Mouse (Mus musculus): ENCODE data around the gene Pak7. TPM values are rescaled to one million over a fixed set of nuclear protein-coding genes. Genes with fewer than 3 reads are reported as not detected.
A peak's percentile ranks its signal among the peaks of the same experiment; 100 is the strongest.
"Not testable (repeated sequence)": the region's sequence is repeated elsewhere in the genome, so short reads cannot be mapped to it uniquely, and the experiment has no call there.

Pak7 gene
- total and polyA plus RNA-seq, 2 experiments from 2014 or later, result 21.2 to 28.7 TPM

- H3K36me3 ChIP-seq (ENCODE audit: insufficient read depth, low read length), result no peaks in the 10 kb centered on the region
- H3K4me1 ChIP-seq (ENCODE audit: insufficient read depth, low read length), result no peaks in the 10 kb centered on the region
- no peaks in the 10 kb centered on the region for H3K9me3 ChIP-seq (ENCODE audit: low read length)
- H3K27ac ChIP-seq (ENCODE audit: low read depth, low read length), result no peak overlapping the region
- DNase-seq (ENCODE audit: low spot score) (no peak), ATAC-seq (ENCODE audit: low FRiP score) (no peak)
- H3K4me2 ChIP-seq (ENCODE audit: low read depth, low read length, poor library complexity, severe bottlenecking), result no peak overlapping the region
- no peak overlapping the region for H3K4me3 ChIP-seq (ENCODE audit: low read depth, low read length)
- 74% methylated on average over 1 of the region's 1 CpGs for WGBS
- H3K27me3 ChIP-seq (ENCODE audit: insufficient read depth, low read length), result no peaks in the 10 kb centered on the region
- no peak for TF ChIP-seq CTCF (IDR thresholded peaks at IDR 0.05)
- no peak overlapping the region for H3K9ac ChIP-seq (replicated peaks; ENCODE audit: low read length, poor library complexity, severe bottlenecking)
These were observed 15.4 kb downstream of the Pak7 start for GRCm38 (mm10) chr2:136372361-136372760.

- TF ChIP-seq CTCF (IDR thresholded peaks at IDR 0.05), result no peak
- DNase-seq (ENCODE audit: low spot score) (peak; percentile 30), ATAC-seq (ENCODE audit: low FRiP score) (no peak)
- no peak overlapping the region for H3K27ac ChIP-seq (ENCODE audit: low read depth, low read length)
- no peak overlapping the region for H3K4me3 ChIP-seq (ENCODE audit: low read depth, low read length)
- H3K9me3 ChIP-seq (ENCODE audit: low read length), result no peaks in the 10 kb centered on the region
- no peak overlapping the region for H3K9ac ChIP-seq (replicated peaks; ENCODE audit: low read length, poor library complexity, severe bottlenecking)
- no peaks in the 10 kb centered on the region for H3K36me3 ChIP-seq (ENCODE audit: insufficient read depth, low read length)
- H3K27me3 ChIP-seq (ENCODE audit: insufficient read depth, low read length), result no peaks in the 10 kb centered on the region
- H3K4me2 ChIP-seq (ENCODE audit: low read depth, low read length, poor library complexity, severe bottlenecking), result no peak overlapping the region
- H3K4me1 ChIP-seq (ENCODE audit: insufficient read depth, low read length), result no peaks in the 10 kb centered on the region
- 80% methylated on average over 2 of the region's 2 CpGs for WGBS
These were observed 36.2 kb downstream of the Pak7 start for GRCm38 (mm10) chr2:136351393-136352096.

- no peak for DNase-seq (ENCODE audit: low spot score)
- Histone ChIP-seq H3K27me3 (ENCODE audit: insufficient read depth, low read length) (no peaks in the 10 kb centered on the region), H3K4me2 (ENCODE audit: low read depth, low read length, poor library complexity, severe bottlenecking) (no peak overlapping the region), H3K9ac (replicated peaks; ENCODE audit: low read length, poor library complexity, severe bottlenecking) (no peak overlapping the region), H3K4me3 (ENCODE audit: low read depth, low read length) (no peak overlapping the region), H3K4me1 (ENCODE audit: insufficient read depth, low read length) (no peaks in the 10 kb centered on the region), H3K27ac (ENCODE audit: low read depth, low read length) (no peak overlapping the region), H3K9me3 (ENCODE audit: low read length) (no peaks in the 10 kb centered on the region), H3K36me3 (ENCODE audit: insufficient read depth, low read length) (no peaks in the 10 kb centered on the region)
- no peak for ATAC-seq (ENCODE audit: low FRiP score)
- WGBS, result 66% methylated on average over 3 of the region's 3 CpGs
- no peak for TF ChIP-seq CTCF (IDR thresholded peaks at IDR 0.05)
These were observed 37.3 kb downstream of the Pak7 start for GRCm38 (mm10) chr2:136350459-136350858.

- Histone ChIP-seq H3K36me3 (ENCODE audit: insufficient read depth, low read length) (no peaks in the 10 kb centered on the region), H3K27me3 (ENCODE audit: insufficient read depth, low read length) (no peaks in the 10 kb centered on the region), H3K9me3 (ENCODE audit: low read length) (no peaks in the 10 kb centered on the region), H3K4me1 (ENCODE audit: insufficient read depth, low read length) (no peaks in the 10 kb centered on the region), H3K9ac (replicated peaks; ENCODE audit: low read length, poor library complexity, severe bottlenecking) (no peak overlapping the region), H3K4me2 (ENCODE audit: low read depth, low read length, poor library complexity, severe bottlenecking) (no peak overlapping the region), H3K4me3 (ENCODE audit: low read depth, low read length) (no peak overlapping the region), H3K27ac (ENCODE audit: low read depth, low read length) (no peak overlapping the region)
- no peak for ATAC-seq (ENCODE audit: low FRiP score)
- TF ChIP-seq CTCF (IDR thresholded peaks at IDR 0.05), result no peak
- no peak for DNase-seq (ENCODE audit: low spot score)
- 76% methylated on average over 8 of the region's 8 CpGs for WGBS
These were observed 38.0 kb downstream of the Pak7 start for GRCm38 (mm10) chr2:136349671-136350275.

- H3K9me3 ChIP-seq (ENCODE audit: low read length); H3K4me3 ChIP-seq (ENCODE audit: low read depth, low read length); H3K9ac ChIP-seq (replicated peaks; ENCODE audit: low read length, poor library complexity, severe bottlenecking); H3K27ac ChIP-seq (ENCODE audit: low read depth, low read length); H3K27me3 ChIP-seq (ENCODE audit: insufficient read depth, low read length); H3K4me2 ChIP-seq (ENCODE audit: low read depth, low read length, poor library complexity, severe bottlenecking); ATAC-seq (ENCODE audit: low FRiP score); DNase-seq (ENCODE audit: low spot score); H3K36me3 ChIP-seq (ENCODE audit: insufficient read depth, low read length); H3K4me1 ChIP-seq (ENCODE audit: insufficient read depth, low read length): not testable (repeated sequence)
- 80% methylated on average over 4 of the region's 4 CpGs for WGBS
These were observed 43.5 kb downstream of the Pak7 start for GRCm38 (mm10) chr2:136344240-136344780.

- no peak for DNase-seq (ENCODE audit: low spot score)
- H3K9ac ChIP-seq (replicated peaks; ENCODE audit: low read length, poor library complexity, severe bottlenecking), result no peak overlapping the region
- H3K36me3 ChIP-seq (ENCODE audit: insufficient read depth, low read length), result no peaks in the 10 kb centered on the region
- H3K27me3 ChIP-seq (ENCODE audit: insufficient read depth, low read length), result no peaks in the 10 kb centered on the region
- no peak overlapping the region for H3K27ac ChIP-seq (ENCODE audit: low read depth, low read length)
- no peaks in the 10 kb centered on the region for H3K9me3 ChIP-seq (ENCODE audit: low read length)
- no peaks in the 10 kb centered on the region for H3K4me1 ChIP-seq (ENCODE audit: insufficient read depth, low read length)
- no peak for ATAC-seq (ENCODE audit: low FRiP score)
- WGBS, result 78% methylated on average over 1 of the region's 1 CpGs
- H3K4me3 ChIP-seq (ENCODE audit: low read depth, low read length), result no peak overlapping the region
- TF ChIP-seq CTCF (IDR thresholded peaks at IDR 0.05), result no peak
- H3K4me2 ChIP-seq (ENCODE audit: low read depth, low read length, poor library complexity, severe bottlenecking), result no peak overlapping the region
These were observed 57.8 kb downstream of the Pak7 start for GRCm38 (mm10) chr2:136329974-136330373.

Data from midbrain, postnatal 0 days (tissue).